Mouse (Mus musculus): ENCODE results near the gene Ppdpf. TPM values are rescaled to one million over a fixed set of nuclear protein-coding genes. Genes with fewer than 3 reads are reported as not detected.

Ppdpf gene
- polyA plus RNA-seq, 1 experiment, result 174 TPM

DNA sequence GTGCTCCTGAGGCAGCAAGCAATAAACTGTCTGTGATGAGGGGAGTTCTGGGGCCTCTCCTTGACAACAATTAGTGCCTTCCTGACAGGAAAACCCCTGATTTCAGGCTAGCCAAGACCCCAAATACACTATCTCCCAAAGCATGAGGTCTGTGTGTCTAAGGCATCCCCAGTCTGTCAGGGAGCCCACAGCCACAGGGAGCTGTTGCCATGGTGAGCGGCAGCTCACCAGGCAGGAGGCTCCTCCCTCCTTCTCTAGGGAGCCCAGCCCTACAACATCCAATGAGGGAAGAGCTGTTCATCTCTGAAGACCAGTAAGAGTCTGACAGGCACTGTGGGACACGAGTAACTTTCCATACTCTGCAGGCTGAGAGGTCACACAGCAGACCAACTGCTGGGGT, 27.3 kb upstream of the Ppdpf start:
- Histone ChIP-seq H3K27me3 (ENCODE audit: control insufficient read depth, insufficient read depth, low read length) (peaks cover 10% of the 10 kb centered on the region), H3K36me3 (ENCODE audit: control insufficient read depth, insufficient read depth, low read length) (no peaks in the 10 kb centered on the region), H3K4me1 (ENCODE audit: control insufficient read depth, insufficient read depth, insufficient read length, low read length) (no peaks in the 10 kb centered on the region), H3K27ac (ENCODE audit: insufficient read depth, low read depth, low read length) (no peak overlapping the region), H3K4me3 (ENCODE audit: low read depth, low read length) (no peak overlapping the region)
- 2% methylated on average over 2 of the region's 2 CpGs for WGBS
- TF ChIP-seq POLR2A (IDR thresholded peaks at IDR 0.05; ENCODE audit: low read depth, low read length) (no peak), CTCF (IDR thresholded peaks at IDR 0.05; ENCODE audit: extremely low read depth, insufficient read length, insufficient replicate concordance, low read depth, low read length) (no peak)

DNA sequence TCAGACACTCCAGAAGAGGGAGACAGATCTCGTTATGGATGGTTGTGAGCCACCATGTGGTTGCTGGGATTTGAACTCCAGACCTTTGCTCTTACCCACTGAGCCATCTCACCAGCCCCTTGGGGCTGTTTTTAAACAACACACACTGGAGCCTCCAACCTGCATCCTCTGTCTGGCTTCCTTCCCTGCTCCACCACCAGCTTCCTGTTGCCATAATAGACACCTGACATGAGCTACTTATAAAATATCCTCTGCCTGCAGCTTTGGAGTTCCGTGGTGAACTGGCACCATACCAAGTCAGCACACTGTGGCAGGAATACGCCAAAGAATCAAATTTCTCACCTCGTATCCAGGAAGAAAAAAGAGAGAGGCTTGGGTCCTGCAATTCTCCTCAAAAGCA, 26.2 kb upstream of the Ppdpf start:
- no peaks in the 10 kb centered on the region for H3K4me1 ChIP-seq (ENCODE audit: control insufficient read depth, insufficient read depth, insufficient read length, low read length)
- no peak overlapping the region for H3K4me3 ChIP-seq (ENCODE audit: low read depth, low read length)
- H3K27ac ChIP-seq (ENCODE audit: insufficient read depth, low read depth, low read length), result no peak overlapping the region
- H3K27me3 ChIP-seq (ENCODE audit: control insufficient read depth, insufficient read depth, low read length), result peaks cover 10% of the 10 kb centered on the region
- no peaks in the 10 kb centered on the region for H3K36me3 ChIP-seq (ENCODE audit: control insufficient read depth, insufficient read depth, low read length)
- TF ChIP-seq POLR2A (IDR thresholded peaks at IDR 0.05; ENCODE audit: low read depth, low read length), result no peak
- no peak for TF ChIP-seq CTCF (IDR thresholded peaks at IDR 0.05; ENCODE audit: extremely low read depth, insufficient read length, insufficient replicate concordance, low read depth, low read length)
- WGBS, result 51% methylated on average over 4 of the region's 4 CpGs

DNA sequence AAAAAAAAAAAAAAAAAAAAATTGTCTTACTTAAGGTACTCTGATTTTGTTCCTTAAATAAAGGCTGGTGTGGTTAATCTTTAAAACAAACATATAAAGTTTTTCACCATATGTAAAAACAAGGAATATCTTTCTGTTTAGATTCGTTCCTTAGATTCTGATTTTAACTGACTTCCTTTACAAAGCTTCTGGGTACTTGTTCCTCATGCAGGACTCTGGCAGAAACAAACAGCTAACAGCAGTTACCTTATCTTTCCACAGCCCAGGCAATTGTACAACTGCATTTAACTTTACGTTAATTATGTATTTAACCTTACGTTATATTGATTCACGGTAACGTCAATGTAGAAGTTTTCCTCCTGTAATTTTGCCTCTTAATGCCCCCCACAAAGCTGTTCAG, 20.6 kb upstream of the Ppdpf start:
- no peaks in the 10 kb centered on the region for H3K36me3 ChIP-seq (ENCODE audit: control insufficient read depth, insufficient read depth, low read length)

GRCm38 (mm10) chr2:181174646-181175045, 12.4 kb upstream of the Ppdpf start:
- no peaks in the 10 kb centered on the region for H3K27me3 ChIP-seq (ENCODE audit: control insufficient read depth, insufficient read depth, low read length)
- 81% methylated on average over 3 of the region's 3 CpGs for WGBS

More for the DNA sequence above, 20.6 kb upstream of the Ppdpf start:
- WGBS, result 46% methylated on average over 5 of the region's 5 CpGs
- no peak overlapping the region for H3K4me3 ChIP-seq (ENCODE audit: low read depth, low read length)
- H3K4me1 ChIP-seq (ENCODE audit: control insufficient read depth, insufficient read depth, insufficient read length, low read length), result peaks cover 2% of the 10 kb centered on the region; the same call in 1 of the 2 replicates
- no peaks in the 10 kb centered on the region; the same call in 1 of the 2 replicates for H3K27me3 ChIP-seq (ENCODE audit: control insufficient read depth, insufficient read depth, low read length)
- no peak overlapping the region for H3K27ac ChIP-seq (ENCODE audit: insufficient read depth, low read depth, low read length)
- TF ChIP-seq POLR2A (IDR thresholded peaks at IDR 0.05; ENCODE audit: low read depth, low read length) (no peak), CTCF (IDR thresholded peaks at IDR 0.05; ENCODE audit: extremely low read depth, insufficient read length, insufficient replicate concordance, low read depth, low read length) (no peak)

DNA sequence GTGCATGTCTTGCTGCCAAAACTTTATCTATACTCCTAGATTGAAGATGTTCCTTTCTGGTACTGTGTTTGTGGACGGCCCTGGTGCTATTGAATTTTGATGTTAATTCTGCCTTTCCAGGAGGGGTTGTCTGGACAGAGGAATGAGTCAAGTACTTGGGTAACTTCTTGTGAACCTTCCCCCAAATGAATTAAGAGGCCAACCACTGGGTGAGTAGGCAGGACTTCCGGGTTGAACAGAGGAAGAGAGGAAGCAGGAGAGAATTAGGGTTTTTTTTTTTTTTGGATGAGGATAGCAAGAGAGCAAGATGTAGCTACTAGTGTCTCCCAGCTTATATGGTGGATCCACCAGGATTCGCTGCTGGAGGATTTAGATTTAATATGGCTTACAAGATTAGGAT, 9.0 kb upstream of the Ppdpf start:
- Histone ChIP-seq H3K36me3 (ENCODE audit: control insufficient read depth, insufficient read depth, low read length) (no peaks in the 10 kb centered on the region), H3K27ac (ENCODE audit: insufficient read depth, low read depth, low read length) (no peak overlapping the region), H3K4me3 (ENCODE audit: low read depth, low read length) (no peak overlapping the region), H3K4me1 (ENCODE audit: control insufficient read depth, insufficient read depth, insufficient read length, low read length) (no peaks in the 10 kb centered on the region), H3K27me3 (ENCODE audit: control insufficient read depth, insufficient read depth, low read length) (no peaks in the 10 kb centered on the region)
- TF ChIP-seq POLR2A (IDR thresholded peaks at IDR 0.05; ENCODE audit: low read depth, low read length) (no peak), CTCF (IDR thresholded peaks at IDR 0.05; ENCODE audit: extremely low read depth, insufficient read length, insufficient replicate concordance, low read depth, low read length) (no peak)
- 74% methylated on average over 3 of the region's 3 CpGs for WGBS

More at GRCm38 (mm10) chr2:181174646-181175045, 12.4 kb upstream of the Ppdpf start:
- TF ChIP-seq CTCF (IDR thresholded peaks at IDR 0.05; ENCODE audit: extremely low read depth, insufficient read length, insufficient replicate concordance, low read depth, low read length) (no peak), POLR2A (IDR thresholded peaks at IDR 0.05; ENCODE audit: low read depth, low read length) (no peak)
- no peaks in the 10 kb centered on the region for H3K36me3 ChIP-seq (ENCODE audit: control insufficient read depth, insufficient read depth, low read length)
- H3K27ac ChIP-seq (ENCODE audit: insufficient read depth, low read depth, low read length), result no peak overlapping the region
- no peaks in the 10 kb centered on the region for H3K4me1 ChIP-seq (ENCODE audit: control insufficient read depth, insufficient read depth, insufficient read length, low read length)
- no peak overlapping the region for H3K4me3 ChIP-seq (ENCODE audit: low read depth, low read length)

DNA sequence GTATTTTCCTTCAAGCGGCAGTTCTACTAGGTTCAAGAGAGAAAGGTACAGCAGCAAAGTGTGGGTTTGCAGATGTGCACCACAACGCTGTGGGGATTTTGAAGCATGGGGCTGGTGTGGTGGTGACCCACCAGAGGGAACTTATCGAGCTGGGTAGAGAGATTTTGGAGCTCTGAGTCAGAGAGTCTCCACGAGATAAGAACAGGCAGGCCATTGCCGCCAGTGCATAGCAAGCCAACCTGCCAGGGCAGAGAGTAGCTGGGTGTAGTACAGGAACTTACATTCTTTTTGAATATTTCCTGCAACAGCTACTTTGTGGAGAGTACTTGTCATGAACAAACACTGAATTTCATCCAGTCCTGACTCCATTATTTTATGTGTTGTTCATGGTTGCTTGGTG, 8.6 kb upstream of the Ppdpf start:
- Histone ChIP-seq H3K4me3 (ENCODE audit: low read depth, low read length) (no peak overlapping the region), H3K4me1 (ENCODE audit: control insufficient read depth, insufficient read depth, insufficient read length, low read length) (no peaks in the 10 kb centered on the region), H3K27me3 (ENCODE audit: control insufficient read depth, insufficient read depth, low read length) (no peaks in the 10 kb centered on the region), H3K27ac (ENCODE audit: insufficient read depth, low read depth, low read length) (no peak overlapping the region), H3K36me3 (ENCODE audit: control insufficient read depth, insufficient read depth, low read length) (no peaks in the 10 kb centered on the region)
- TF ChIP-seq CTCF (IDR thresholded peaks at IDR 0.05; ENCODE audit: extremely low read depth, insufficient read length, insufficient replicate concordance, low read depth, low read length) (no peak), POLR2A (IDR thresholded peaks at IDR 0.05; ENCODE audit: low read depth, low read length) (no peak)
- 60% methylated on average over 5 of the region's 5 CpGs for WGBS

DNA sequence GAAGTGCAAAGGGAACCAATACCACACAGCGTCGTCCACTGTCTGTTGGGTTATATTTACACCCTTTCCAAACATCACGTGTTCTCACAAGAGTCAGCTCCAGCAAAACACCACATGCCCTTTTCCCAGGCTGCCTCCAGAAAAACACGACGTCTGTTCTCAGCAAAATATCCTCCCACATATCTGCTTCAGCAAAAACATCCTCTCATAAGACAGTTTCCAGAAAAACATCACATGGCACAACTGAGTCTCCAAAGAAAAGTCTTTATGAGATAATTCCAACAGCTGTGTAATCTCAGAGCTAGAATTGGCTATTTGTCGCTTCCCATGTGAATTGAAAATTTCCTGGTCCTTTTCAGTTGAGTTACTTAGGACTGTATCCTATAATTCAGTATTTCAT, 6.1 kb upstream of the Ppdpf start:
- TF ChIP-seq POLR2A (IDR thresholded peaks at IDR 0.05; ENCODE audit: low read depth, low read length) (no peak), CTCF (IDR thresholded peaks at IDR 0.05; ENCODE audit: extremely low read depth, insufficient read length, insufficient replicate concordance, low read depth, low read length) (no peak)
- Histone ChIP-seq H3K27ac (ENCODE audit: insufficient read depth, low read depth, low read length) (no peak overlapping the region), H3K4me3 (ENCODE audit: low read depth, low read length) (no peak overlapping the region), H3K4me1 (ENCODE audit: control insufficient read depth, insufficient read depth, insufficient read length, low read length) (no peaks in the 10 kb centered on the region), H3K36me3 (ENCODE audit: control insufficient read depth, insufficient read depth, low read length) (no peaks in the 10 kb centered on the region), H3K27me3 (ENCODE audit: control insufficient read depth, insufficient read depth, low read length) (no peaks in the 10 kb centered on the region)
- 65% methylated on average over 6 of the region's 6 CpGs for WGBS

Measured in small intestine, adult 2 months (tissue).